Mouse (Mus musculus): ENCODE results near the gene Usp25. TPM values are rescaled to one million over a fixed set of nuclear protein-coding genes. Genes with fewer than 3 reads are reported as not detected.

Usp25 gene
- polyA plus RNA-seq, 1 experiment from 2014 or later, result 22.9 TPM

GRCm38 (mm10) chr16:77095017-77095551 is 81.6 kb downstream of the Usp25 start:
- 86% methylated on average over 7 of the region's 7 CpGs for WGBS
- 0 out of 2 replicates have a peak, but pooled peaks cover 4% of the 10 kb centered on the region for H3K4me1 ChIP-seq

DNA sequence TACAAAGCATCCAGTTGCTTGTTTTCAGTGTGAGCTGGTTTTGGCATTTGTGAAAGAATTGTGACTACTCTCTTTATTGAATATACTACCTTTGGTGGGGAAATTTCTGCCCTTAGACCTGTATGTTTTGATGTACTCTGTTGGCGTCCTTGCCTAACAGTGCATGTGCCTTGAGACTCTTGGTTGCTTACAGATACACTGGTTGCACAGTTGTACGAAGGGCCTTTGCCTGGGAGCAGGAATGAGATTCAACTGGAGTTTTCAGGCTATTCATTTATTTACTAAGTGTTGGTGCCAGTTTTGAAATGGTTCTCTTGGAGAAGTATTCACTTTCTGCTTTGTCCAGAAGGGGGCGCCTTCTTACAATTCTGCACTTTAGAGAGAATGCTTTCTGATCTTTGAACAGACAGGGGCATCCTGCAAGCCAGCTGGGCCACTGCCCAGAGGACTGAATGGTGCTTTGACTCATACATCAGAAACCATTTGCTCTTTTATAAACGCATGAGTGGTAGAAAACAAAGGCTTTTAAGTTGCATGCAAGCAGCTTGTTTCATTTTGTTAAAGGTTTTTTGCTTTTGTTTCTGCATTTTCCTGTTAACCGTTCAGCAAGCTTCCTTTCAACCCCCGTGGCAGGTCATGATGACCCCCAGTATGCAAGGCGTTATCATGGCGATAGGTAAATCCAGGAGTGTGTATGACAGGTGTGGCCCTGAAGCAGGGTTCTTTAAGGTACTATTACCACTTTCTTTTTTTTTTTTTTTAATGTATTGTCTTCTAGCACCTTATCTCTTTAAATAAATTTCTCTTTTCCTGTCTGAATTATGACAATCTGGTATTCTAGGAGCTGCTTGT is 85.7 kb downstream of the Usp25 start:
- Histone ChIP-seq H3K9ac (no peak overlapping the region), H3K36me3 (peaks cover 4% of the 10 kb centered on the region; the same call in 1 of the 2 replicates), H3K9me3 (replicated peaks) (no peaks in the 10 kb centered on the region), H3K4me2 (replicated peaks) (no peak overlapping the region), H3K4me1 (0 out of 2 replicates have a peak, but pooled peaks cover 4% of the 10 kb centered on the region), H3K4me3 (replicated peaks) (no peak overlapping the region), H3K27ac (replicated peaks) (no peak overlapping the region), H3K27me3 (no peaks in the 10 kb centered on the region)
- 65% methylated on average over 8 of the region's 8 CpGs for WGBS
- ATAC-seq (ENCODE audit: insufficient number of reproducible peaks, low FRiP score, low TSS enrichment, low read depth), result no peak

More at GRCm38 (mm10) chr16:77095017-77095551, 81.6 kb downstream of the Usp25 start:
- ATAC-seq (ENCODE audit: insufficient number of reproducible peaks, low FRiP score, low TSS enrichment, low read depth), result no peak
- Histone ChIP-seq H3K9ac (no peak overlapping the region), H3K4me3 (replicated peaks) (no peak overlapping the region), H3K4me2 (replicated peaks) (no peak overlapping the region), H3K36me3 (peaks cover 15% of the 10 kb centered on the region; the same call in 1 of the 2 replicates), H3K9me3 (replicated peaks) (no peaks in the 10 kb centered on the region), H3K27ac (replicated peaks) (no peak overlapping the region), H3K27me3 (no peaks in the 10 kb centered on the region)

DNA sequence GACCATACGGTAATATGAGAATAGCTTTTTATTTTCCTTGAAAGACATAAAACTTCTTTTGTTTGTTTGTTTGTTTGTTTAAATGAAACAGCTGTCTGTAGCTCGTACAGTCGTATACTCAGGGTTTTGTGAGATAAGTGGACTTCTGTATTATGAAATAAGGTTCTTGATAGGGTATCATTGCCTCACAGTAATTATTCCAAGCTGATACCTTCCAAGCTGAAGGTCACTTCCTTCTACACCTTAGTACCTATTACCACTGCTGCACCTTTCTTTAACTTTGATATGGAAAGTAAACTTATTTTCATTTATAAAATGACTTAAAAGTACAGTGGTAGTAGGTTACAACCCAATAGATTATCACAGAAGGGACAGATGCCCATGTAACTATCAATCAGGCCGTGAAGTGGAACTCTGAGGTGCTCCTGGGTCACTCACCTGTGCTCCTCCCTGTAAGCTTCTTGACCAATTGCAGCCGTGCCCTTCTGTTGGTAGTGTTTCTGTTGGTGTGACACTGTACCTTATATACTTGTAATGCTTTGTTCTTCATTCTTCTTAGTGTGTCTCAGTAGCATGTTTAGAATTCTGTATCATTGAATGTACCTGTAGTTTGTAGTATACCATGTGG is 90.2 kb downstream of the Usp25 start:
- no peaks in the 10 kb centered on the region for H3K9me3 ChIP-seq (replicated peaks)
- no peak overlapping the region for H3K4me2 ChIP-seq (replicated peaks)
- H3K36me3 ChIP-seq, result peaks cover 3% of the 10 kb centered on the region; the same call in 1 of the 2 replicates
- H3K27ac ChIP-seq (replicated peaks), result no peak overlapping the region
- 0 out of 2 replicates have a peak, but pooled peaks cover 4% of the 10 kb centered on the region for H3K4me1 ChIP-seq
- H3K27me3 ChIP-seq, result no peaks in the 10 kb centered on the region
- H3K9ac ChIP-seq, result no peak overlapping the region
- H3K4me3 ChIP-seq (replicated peaks), result no peak overlapping the region
- WGBS, result 85% methylated on average over 5 of the region's 5 CpGs
- no peak for ATAC-seq (ENCODE audit: insufficient number of reproducible peaks, low FRiP score, low TSS enrichment, low read depth)

DNA sequence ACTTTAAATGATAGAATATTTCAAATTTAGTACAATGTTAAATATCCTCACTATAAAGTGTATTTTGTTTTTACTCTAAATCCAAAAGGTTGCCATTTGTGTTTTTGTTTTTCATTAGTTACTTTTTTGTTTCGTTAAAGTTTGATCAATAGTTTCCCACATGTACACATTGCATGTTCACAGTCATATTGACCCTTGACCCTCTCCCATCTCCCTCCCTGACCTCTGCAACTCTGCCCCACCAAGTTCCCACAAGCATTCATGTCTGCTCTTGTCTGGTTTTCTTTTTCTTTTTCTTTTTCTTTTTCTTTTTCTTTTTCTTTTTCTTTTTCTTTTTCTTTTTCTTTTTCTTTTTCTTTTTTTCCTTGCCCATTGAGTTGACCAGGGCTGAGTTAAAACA is 97.8 kb downstream of the Usp25 start:
- peaks cover 18% of the 10 kb centered on the region for H3K36me3 ChIP-seq
- 91% methylated on average over 1 of the region's 1 CpGs for WGBS
- H3K9me3 ChIP-seq (replicated peaks), result no peaks in the 10 kb centered on the region
- H3K4me3 ChIP-seq (replicated peaks), result no peak overlapping the region
- H3K27ac ChIP-seq (replicated peaks), result no peak overlapping the region
- no peaks in the 10 kb centered on the region for H3K4me1 ChIP-seq
- H3K4me2 ChIP-seq (replicated peaks), result no peak overlapping the region
- no peak overlapping the region for H3K9ac ChIP-seq
- no peaks in the 10 kb centered on the region for H3K27me3 ChIP-seq
- ATAC-seq (ENCODE audit: insufficient number of reproducible peaks, low FRiP score, low TSS enrichment, low read depth), result no peak

DNA sequence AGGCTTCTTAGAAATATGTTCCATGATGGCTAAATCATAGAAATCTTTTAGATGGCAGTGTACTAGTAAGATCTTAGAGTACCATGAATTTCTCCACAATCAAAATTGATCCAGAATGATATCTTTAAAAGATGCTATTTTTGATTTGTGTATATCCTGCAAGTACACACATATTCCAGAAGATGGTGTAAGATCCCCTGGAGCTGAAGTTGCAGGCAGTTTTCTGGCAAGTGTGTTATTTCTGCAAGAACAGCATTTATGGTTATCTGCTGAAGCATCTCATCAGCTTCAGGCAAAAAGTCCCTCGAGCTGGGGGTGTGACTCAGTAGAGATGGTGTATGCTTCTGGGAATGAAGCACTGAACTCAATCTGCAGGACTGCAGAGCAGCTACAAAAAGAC is 112.4 kb downstream of the Usp25 start:
- Histone ChIP-seq H3K4me3 (replicated peaks) (no peak overlapping the region), H3K4me2 (replicated peaks) (no peak overlapping the region), H3K27ac (replicated peaks) (no peak overlapping the region), H3K9ac (no peak overlapping the region), H3K36me3 (no peaks in the 10 kb centered on the region), H3K27me3 (no peaks in the 10 kb centered on the region), H3K9me3 (replicated peaks) (no peaks in the 10 kb centered on the region), H3K4me1 (peaks cover 4% of the 10 kb centered on the region; the same call in 1 of the 2 replicates)
- 30% methylated on average over 1 of the region's 1 CpGs for WGBS
- no peak for ATAC-seq (ENCODE audit: insufficient number of reproducible peaks, low FRiP score, low TSS enrichment, low read depth)

- WGBS, result 24% methylated on average over 5 of the region's 5 CpGs
- Histone ChIP-seq H3K9ac (no peak overlapping the region), H3K27me3 (no peaks in the 10 kb centered on the region), H3K4me3 (replicated peaks) (no peak overlapping the region), H3K36me3 (no peaks in the 10 kb centered on the region), H3K4me2 (replicated peaks) (no peak overlapping the region), H3K27ac (replicated peaks) (no peak overlapping the region), H3K9me3 (replicated peaks) (no peaks in the 10 kb centered on the region), H3K4me1 (peaks cover 6% of the 10 kb centered on the region)
- no peak for ATAC-seq (ENCODE audit: insufficient number of reproducible peaks, low FRiP score, low TSS enrichment, low read depth)
These were observed 115.2 kb downstream of the Usp25 start for GRCm38 (mm10) chr16:77128683-77129082.

- no peak overlapping the region for H3K4me2 ChIP-seq (replicated peaks)
- peaks cover 9% of the 10 kb centered on the region for H3K4me1 ChIP-seq
- no peak overlapping the region for H3K9ac ChIP-seq
- no peak for ATAC-seq (ENCODE audit: insufficient number of reproducible peaks, low FRiP score, low TSS enrichment, low read depth)
- no peak overlapping the region for H3K27ac ChIP-seq (replicated peaks)
- no peaks in the 10 kb centered on the region for H3K9me3 ChIP-seq (replicated peaks)
- H3K36me3 ChIP-seq, result no peaks in the 10 kb centered on the region
- WGBS, result 83% methylated on average over 5 of the region's 5 CpGs
- no peak overlapping the region for H3K4me3 ChIP-seq (replicated peaks)
- no peaks in the 10 kb centered on the region for H3K27me3 ChIP-seq
These were observed 119.5 kb downstream of the Usp25 start for GRCm38 (mm10) chr16:77133055-77133454.

DNA sequence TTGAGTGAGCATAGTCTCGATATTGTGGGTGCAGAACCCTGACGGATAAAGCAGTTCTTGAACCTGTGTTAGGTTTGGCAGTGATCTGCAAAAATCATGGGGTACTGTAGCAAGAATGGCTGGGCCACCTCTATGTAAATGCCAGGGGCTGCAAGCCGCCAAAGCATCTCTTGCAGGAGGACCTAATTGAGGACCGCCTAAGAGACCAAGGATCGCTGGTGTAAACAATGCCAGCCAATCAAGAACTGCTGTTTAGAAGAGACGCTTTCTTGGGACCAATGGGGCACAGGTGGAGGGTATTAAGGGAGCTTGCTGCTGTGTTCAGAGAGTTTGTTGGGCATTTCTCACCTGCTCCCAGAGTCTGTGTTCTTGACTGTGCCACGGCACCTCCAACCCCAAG is 127.1 kb downstream of the Usp25 start:
- Histone ChIP-seq H3K36me3 (no peaks in the 10 kb centered on the region), H3K9ac (no peak overlapping the region), H3K4me2 (replicated peaks) (no peak overlapping the region), H3K9me3 (replicated peaks) (no peaks in the 10 kb centered on the region), H3K27ac (replicated peaks) (no peak overlapping the region), H3K4me1 (no peaks in the 10 kb centered on the region), H3K4me3 (replicated peaks) (no peak overlapping the region), H3K27me3 (no peaks in the 10 kb centered on the region)
- ATAC-seq (ENCODE audit: insufficient number of reproducible peaks, low FRiP score, low TSS enrichment, low read depth), result no peak
- WGBS, result 84% methylated on average over 7 of the region's 7 CpGs

- no peaks in the 10 kb centered on the region for H3K4me1 ChIP-seq
- 92% methylated on average over 5 of the region's 5 CpGs for WGBS
- ATAC-seq (ENCODE audit: insufficient number of reproducible peaks, low FRiP score, low TSS enrichment, low read depth), result no peak
- no peak overlapping the region for H3K27ac ChIP-seq (replicated peaks)
- no peak overlapping the region for H3K4me2 ChIP-seq (replicated peaks)
- H3K9me3 ChIP-seq (replicated peaks), result no peaks in the 10 kb centered on the region
- no peaks in the 10 kb centered on the region for H3K27me3 ChIP-seq
- no peaks in the 10 kb centered on the region for H3K36me3 ChIP-seq
- H3K4me3 ChIP-seq (replicated peaks), result no peak overlapping the region
- no peak overlapping the region for H3K9ac ChIP-seq
These were observed 133.3 kb downstream of the Usp25 start for GRCm38 (mm10) chr16:77146801-77147200.

DNA sequence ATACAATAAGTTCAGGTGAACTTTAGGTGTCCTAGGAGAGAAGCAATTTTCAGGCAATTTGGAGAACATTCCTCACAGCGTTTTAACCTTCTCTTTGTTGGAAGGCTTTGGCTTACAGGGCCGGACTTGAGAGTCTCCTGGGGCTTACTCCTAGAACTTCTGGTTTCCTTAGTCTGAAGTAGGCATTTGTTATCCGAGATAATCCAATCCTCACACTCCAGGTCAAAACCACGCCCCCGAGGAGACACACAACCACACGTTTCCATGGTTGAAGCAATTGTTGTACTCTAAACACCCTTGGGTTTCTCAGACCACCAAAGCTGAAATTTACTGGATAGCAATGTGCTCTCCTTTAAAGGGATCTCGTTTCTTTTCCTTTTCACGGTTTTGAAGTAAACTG is 136.8 kb downstream of the Usp25 start:
- no peaks in the 10 kb centered on the region for H3K9me3 ChIP-seq (replicated peaks)
- H3K4me2 ChIP-seq (replicated peaks), result 0 out of 2 replicates have a peak overlapping the region, but pooled peaks have one; percentile 9
- whole genome bisulfite sequencing, result 32% methylated on average over 8 of the region's 8 CpGs
- no peaks in the 10 kb centered on the region for H3K36me3 ChIP-seq
- H3K4me3 ChIP-seq (replicated peaks), result no peak overlapping the region
- H3K4me1 ChIP-seq, result no peaks in the 10 kb centered on the region
- no peak for ATAC-seq (ENCODE audit: insufficient number of reproducible peaks, low FRiP score, low TSS enrichment, low read depth)
- no peaks in the 10 kb centered on the region for H3K27me3 ChIP-seq
- H3K27ac ChIP-seq (replicated peaks), result no peak overlapping the region
- no peak overlapping the region for H3K9ac ChIP-seq

DNA sequence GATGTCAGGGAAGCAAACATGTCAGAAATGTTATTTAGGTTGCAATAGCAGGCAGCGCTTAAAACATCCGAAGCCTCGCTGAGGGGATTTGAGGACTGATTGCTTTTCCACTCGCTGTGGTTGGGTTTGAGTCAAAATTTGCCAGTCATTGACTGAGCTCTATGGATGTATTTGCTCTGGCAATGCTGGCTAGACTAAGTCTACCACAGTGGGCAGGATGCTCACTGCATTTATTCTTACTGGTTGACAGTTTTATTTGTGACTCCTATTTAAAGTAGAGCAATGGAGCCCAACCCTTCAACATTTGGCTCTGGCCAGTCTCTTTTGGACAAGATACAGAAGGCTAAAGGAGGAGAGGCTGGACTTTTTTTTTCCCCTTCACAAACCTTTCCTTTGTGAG is 137.4 kb downstream of the Usp25 start:
- Histone ChIP-seq H3K27ac (replicated peaks) (no peak overlapping the region), H3K4me2 (replicated peaks) (no peak overlapping the region), H3K9me3 (replicated peaks) (no peaks in the 10 kb centered on the region), H3K27me3 (no peaks in the 10 kb centered on the region), H3K36me3 (no peaks in the 10 kb centered on the region), H3K4me1 (no peaks in the 10 kb centered on the region), H3K9ac (no peak overlapping the region), H3K4me3 (replicated peaks) (no peak overlapping the region)
- WGBS, result 41% methylated on average over 4 of the region's 4 CpGs
- no peak for ATAC-seq (ENCODE audit: insufficient number of reproducible peaks, low FRiP score, low TSS enrichment, low read depth)

All from embryonic facial prominence, embryonic 15.5 days (tissue).